Mouse (Mus musculus): ENCODE data around the gene Dpp3. TPM values are rescaled to one million over a fixed set of nuclear protein-coding genes. Genes with fewer than 3 reads are reported as not detected.

Gene Dpp3
- polyA plus RNA-seq, 1 experiment: 74.9 TPM

DNA sequence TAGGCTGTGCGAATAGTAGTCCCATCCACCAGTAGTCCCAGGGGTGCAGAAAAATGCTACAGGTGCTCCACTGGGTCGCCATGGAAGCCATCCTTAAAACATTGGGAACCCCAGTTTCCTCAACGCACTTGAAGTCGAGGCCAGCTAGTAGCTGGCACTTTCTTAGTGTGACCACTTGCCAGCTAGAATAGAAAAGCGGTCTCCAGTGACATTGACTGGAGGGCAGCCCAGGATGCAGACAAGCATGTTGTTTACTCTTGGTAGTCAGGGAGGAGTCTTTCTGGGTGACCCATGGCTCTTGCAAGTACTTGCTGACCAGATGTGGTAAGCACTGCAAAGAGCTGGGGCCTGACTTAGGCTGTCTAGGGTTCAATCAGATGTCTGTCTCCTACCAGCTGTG is 694 bp upstream of the Dpp3 start:
- TF ChIP-seq CTCF (IDR thresholded peaks at IDR 0.05; ENCODE audit: borderline replicate concordance, insufficient read depth, low read length) (no peak), POLR2A (IDR thresholded peaks at IDR 0.05; ENCODE audit: low read depth, low read length) (no peak)
- 0 out of 2 replicates have a peak, but pooled peaks cover 3% of the 10 kb centered on the region for H3K4me1 ChIP-seq (ENCODE audit: control insufficient read depth, insufficient read depth, low read length)
- H3K27ac ChIP-seq (ENCODE audit: insufficient read depth, low read length): no peak overlapping the region
- H3K4me3 ChIP-seq (ENCODE audit: insufficient read depth, low read length): no peak overlapping the region

- TF ChIP-seq CTCF (IDR thresholded peaks at IDR 0.05; ENCODE audit: borderline replicate concordance, insufficient read depth, low read length): no peak
- no peak for TF ChIP-seq POLR2A (IDR thresholded peaks at IDR 0.05; ENCODE audit: low read depth, low read length)
- Histone ChIP-seq H3K27ac (ENCODE audit: insufficient read depth, low read length) (no peak overlapping the region), H3K4me1 (ENCODE audit: control insufficient read depth, insufficient read depth, low read length) (0 out of 2 replicates have a peak, but pooled peaks cover 3% of the 10 kb centered on the region), H3K4me3 (ENCODE audit: insufficient read depth, low read length) (no peak overlapping the region)
Observed at GRCm38 (mm10) chr19:4925121-4925860, 2.8 kb downstream of the Dpp3 start.

- Histone ChIP-seq H3K4me1 (ENCODE audit: control insufficient read depth, insufficient read depth, low read length) (no peaks in the 10 kb centered on the region), H3K27ac (ENCODE audit: insufficient read depth, low read length) (no peak overlapping the region), H3K4me3 (ENCODE audit: insufficient read depth, low read length) (no peak overlapping the region)
- no peak for TF ChIP-seq CTCF (IDR thresholded peaks at IDR 0.05; ENCODE audit: borderline replicate concordance, insufficient read depth, low read length)
- TF ChIP-seq POLR2A (IDR thresholded peaks at IDR 0.05; ENCODE audit: low read depth, low read length): no peak
Observed at GRCm38 (mm10) chr19:4919652-4920051, 8.4 kb downstream of the Dpp3 start.

DNA sequence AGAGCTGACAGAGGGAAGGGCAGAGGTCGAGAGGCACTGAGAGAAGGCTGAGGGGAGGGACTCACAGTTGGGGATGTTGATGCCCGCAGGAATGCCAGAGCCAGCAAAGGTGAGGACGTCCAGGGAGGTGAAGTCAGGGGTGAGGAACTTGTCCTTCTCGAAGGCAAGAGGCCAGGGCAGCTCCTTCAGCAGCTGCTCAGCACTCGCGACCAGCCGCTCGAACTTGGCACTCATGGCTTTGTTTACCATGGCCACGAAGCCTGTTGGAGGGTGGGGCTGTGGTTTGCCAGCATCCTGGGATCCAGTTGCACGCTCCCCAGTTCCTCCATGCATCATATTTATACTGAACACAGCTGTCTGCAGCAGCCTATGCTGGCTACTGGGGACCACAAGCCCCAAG is 11.3 kb downstream of the Dpp3 start:
- no peaks in the 10 kb centered on the region for H3K4me1 ChIP-seq (ENCODE audit: control insufficient read depth, insufficient read depth, low read length)
- H3K27ac ChIP-seq (ENCODE audit: insufficient read depth, low read length): no peak overlapping the region
- TF ChIP-seq POLR2A (IDR thresholded peaks at IDR 0.05; ENCODE audit: low read depth, low read length) (no peak), CTCF (IDR thresholded peaks at IDR 0.05; ENCODE audit: borderline replicate concordance, insufficient read depth, low read length) (no peak)
- no peak overlapping the region for H3K4me3 ChIP-seq (ENCODE audit: insufficient read depth, low read length)

DNA sequence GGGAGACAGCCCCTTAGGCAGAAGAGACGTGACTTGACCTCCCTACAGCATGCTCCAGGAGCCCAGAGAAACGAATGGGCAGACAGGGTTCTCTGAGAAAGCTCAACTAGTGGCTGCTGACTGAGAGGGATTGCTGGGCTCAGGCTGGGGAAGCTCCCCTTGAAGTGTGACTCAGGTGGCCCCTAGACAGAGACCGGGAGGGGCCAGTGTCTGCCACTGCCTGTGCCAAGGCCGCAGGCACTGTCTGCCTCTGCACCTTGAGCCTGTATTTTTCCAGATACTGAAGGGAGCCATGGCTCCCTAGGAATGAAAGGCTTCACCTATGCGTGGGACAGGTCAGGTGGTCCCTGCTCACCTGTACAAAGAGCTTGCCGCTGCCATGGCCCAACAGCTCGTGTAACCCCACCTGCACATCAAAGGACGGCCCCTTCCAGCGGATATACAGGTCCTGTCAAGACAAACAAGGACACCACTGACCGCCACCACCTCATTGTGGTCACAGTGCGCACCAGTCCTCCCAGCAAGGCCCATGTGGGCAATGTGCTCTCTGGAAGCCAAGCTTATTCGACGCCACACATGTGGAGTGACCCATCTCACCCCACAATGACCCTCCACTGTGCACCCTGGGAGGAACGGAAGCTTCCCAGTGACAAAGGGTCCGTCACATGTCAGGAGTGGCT is 12.0 kb downstream of the Dpp3 start:
- TF ChIP-seq CTCF (IDR thresholded peaks at IDR 0.05; ENCODE audit: borderline replicate concordance, insufficient read depth, low read length) (no peak), POLR2A (IDR thresholded peaks at IDR 0.05; ENCODE audit: low read depth, low read length) (no peak)
- no peaks in the 10 kb centered on the region for H3K4me1 ChIP-seq (ENCODE audit: control insufficient read depth, insufficient read depth, low read length)
- H3K27ac ChIP-seq (ENCODE audit: insufficient read depth, low read length): no peak overlapping the region
- H3K4me3 ChIP-seq (ENCODE audit: insufficient read depth, low read length): no peak overlapping the region

GRCm38 (mm10) chr19:4909376-4909775 is 18.7 kb downstream of the Dpp3 start:
- Histone ChIP-seq H3K27ac (ENCODE audit: insufficient read depth, low read length) (no peak overlapping the region), H3K4me1 (ENCODE audit: control insufficient read depth, insufficient read depth, low read length) (no peaks in the 10 kb centered on the region), H3K4me3 (ENCODE audit: insufficient read depth, low read length) (no peak overlapping the region)
- TF ChIP-seq POLR2A (IDR thresholded peaks at IDR 0.05; ENCODE audit: low read depth, low read length) (no peak), CTCF (IDR thresholded peaks at IDR 0.05; ENCODE audit: borderline replicate concordance, insufficient read depth, low read length) (no peak)

- Histone ChIP-seq H3K27ac (ENCODE audit: insufficient read depth, low read length) (no peak overlapping the region), H3K4me1 (ENCODE audit: control insufficient read depth, insufficient read depth, low read length) (no peaks in the 10 kb centered on the region), H3K4me3 (ENCODE audit: insufficient read depth, low read length) (no peak overlapping the region)
- no peak for TF ChIP-seq POLR2A (IDR thresholded peaks at IDR 0.05; ENCODE audit: low read depth, low read length)
- no peak; the same call in 1 of the 2 replicates for TF ChIP-seq CTCF (IDR thresholded peaks at IDR 0.05; ENCODE audit: borderline replicate concordance, insufficient read depth, low read length)
Observed at GRCm38 (mm10) chr19:4908107-4908506, 20.0 kb downstream of the Dpp3 start.

- no peaks in the 10 kb centered on the region for H3K4me1 ChIP-seq (ENCODE audit: control insufficient read depth, insufficient read depth, low read length)
- TF ChIP-seq POLR2A (IDR thresholded peaks at IDR 0.05; ENCODE audit: low read depth, low read length) (peak; percentile 26; the same call in 1 of the 2 replicates), CTCF (IDR thresholded peaks at IDR 0.05; ENCODE audit: borderline replicate concordance, insufficient read depth, low read length) (no peak)
- no peak within 1 kb of the TSS for H3K27ac ChIP-seq (ENCODE audit: insufficient read depth, low read length)
- peak within 1 kb of the TSS; percentile 93 for H3K4me3 ChIP-seq (ENCODE audit: insufficient read depth, low read length)
Observed at GRCm38 (mm10) chr19:4905979-4906794, 21.9 kb downstream of the Dpp3 start, which contains the start of gene Bbs1. TSS of gene Bbs1 (minus strand) at chr19:4906628.

- Histone ChIP-seq H3K27ac (ENCODE audit: insufficient read depth, low read length) (no peak overlapping the region), H3K4me3 (ENCODE audit: insufficient read depth, low read length) (no peak overlapping the region), H3K4me1 (ENCODE audit: control insufficient read depth, insufficient read depth, low read length) (no peaks in the 10 kb centered on the region)
- TF ChIP-seq CTCF (IDR thresholded peaks at IDR 0.05; ENCODE audit: borderline replicate concordance, insufficient read depth, low read length) (no peak), POLR2A (IDR thresholded peaks at IDR 0.05; ENCODE audit: low read depth, low read length) (no peak)
Observed at GRCm38 (mm10) chr19:4899888-4900287, 28.2 kb downstream of the Dpp3 start.

Data from embryonic fibroblast, embryonic 13.5 days (primary cell).